Mouse (Mus musculus) kidney, postnatal 0 days (tissue): ENCODE measurements around the gene Ranbp17. TPM values are rescaled to one million over a fixed set of nuclear protein-coding genes. Genes with fewer than 3 reads are reported as not detected.

Experiments used
- ATAC-seq: fragments of 200-750 bp; cut with Nextera tagmentation; replicated peaks from 2 replicates; pipeline ENCODE4 v1.8.0; 2017; ENCODE audit warnings: low read depth, moderate number of reproducible peaks, moderate TSS enrichment, moderate library complexity; ENCODE audit not compliant: low FRiP score
- DNase-seq: peaks from one replicate; pipeline ENCODE4 v3.0.0-alpha.2; 2016; ENCODE audit warnings: low spot score
- H3K27ac ChIP-seq: fragments of 300-500 bp; sonication (generic); 2 replicates; pipeline ENCODE4 v1.5.1; 2014; ENCODE audit warnings: mild to moderate bottlenecking
- H3K27me3 ChIP-seq: fragments of 300-500 bp; sonication (generic); 2 replicates; pipeline ENCODE4 v1.6.1; 2014; ENCODE audit warnings: low read length, mixed read lengths; ENCODE audit not compliant: insufficient read depth
- H3K36me3 ChIP-seq: fragments of 300-500 bp; sonication (generic); 2 replicates; pipeline ENCODE4 v1.6.1; 2014; ENCODE audit warnings: low read length, mixed read lengths; ENCODE audit not compliant: insufficient read depth
- H3K4me1 ChIP-seq: fragments of 300-500 bp; sonication (generic); replicated peaks from 2 replicates; pipeline ENCODE4 v1.6.1; 2014; ENCODE audit warnings: antibody characterized with exemption, low read length, mixed read lengths; ENCODE audit not compliant: insufficient read depth
- H3K4me2 ChIP-seq: fragments of 300-500 bp; sonication (generic); 2 replicates; pipeline ENCODE4 v1.6.1; 2014; ENCODE audit warnings: mild to moderate bottlenecking, low read length, moderate library complexity, mixed read lengths
- H3K4me3 ChIP-seq: fragments of 300-500 bp; sonication (generic); replicated peaks from 2 replicates; pipeline ENCODE4 v1.5.1; 2014; ENCODE audit warnings: low read depth, low read length
- H3K9ac ChIP-seq: fragments of 300-500 bp; sonication (generic); 2 replicates; pipeline ENCODE4 v1.6.1; 2014; ENCODE audit warnings: low read depth, low read length
- H3K9me3 ChIP-seq: fragments of 300-500 bp; sonication (generic); replicated peaks from 2 replicates; pipeline ENCODE4 v1.6.1; 2016; ENCODE audit warnings: low read length, inconsistent platforms, mixed read lengths
- CTCF ChIP-seq: IDR thresholded peaks from 2 replicates; pipeline ENCODE4 v1.5.1; 2016; ENCODE audit warnings: antibody characterized with exemption, low read depth, mild to moderate bottlenecking, moderate library complexity
- WGBS: fragments of 180-500 bp; shearing (Covaris S2); extraction: QIAGEN DNeasy Blood & Tissue Kit; methylation state at CpG from one replicate; pipeline ENCODE4 v1.1.7; 2014; 5-methylcytosine and 5-hydroxymethylcytosine counted together
- polyA plus RNA-seq: library from polyadenylated mRNA; unstranded; fragments of >200 nt; fragmentation: Nextera tagmentation; extraction: Ambion mirVana; gene quantifications from 2 replicates; pipeline ENCODE4 v1.2.1, GENCODE M21; 2015

The Ranbp17 gene
- polyA plus RNA-seq, 1 experiment from 2014 or later = 5.4 TPM

GRCm38 (mm10) chr11:33509401-33509800 is 4.1 kb downstream of the Ranbp17 start:
- ATAC-seq (no peak), DNase-seq (no peak)
- no peak for TF ChIP-seq CTCF

GRCm38 (mm10) chr11:33485746-33486145 is 27.8 kb downstream of the Ranbp17 start:
- H3K9ac ChIP-seq = no peak overlapping the region
- DNase-seq = no peak
- no peak overlapping the region for H3K4me2 ChIP-seq
- no peaks in the 10 kb centered on the region for H3K27me3 ChIP-seq
- no peak for ATAC-seq
- WGBS = 65% methylated on average over 4 of the region's 4 CpGs
- no peaks in the 10 kb centered on the region for H3K9me3 ChIP-seq
- H3K4me3 ChIP-seq = no peak overlapping the region
- H3K4me1 ChIP-seq = no peaks in the 10 kb centered on the region
- H3K27ac ChIP-seq = no peak overlapping the region
- TF ChIP-seq CTCF = no peak
- no peaks in the 10 kb centered on the region for H3K36me3 ChIP-seq

More at GRCm38 (mm10) chr11:33509401-33509800, 4.1 kb downstream of the Ranbp17 start:
- H3K27me3 ChIP-seq = no peaks in the 10 kb centered on the region
- H3K36me3 ChIP-seq = no peaks in the 10 kb centered on the region
- no peak overlapping the region for H3K4me2 ChIP-seq
- H3K4me1 ChIP-seq = no peaks in the 10 kb centered on the region
- H3K27ac ChIP-seq = no peak overlapping the region
- H3K9ac ChIP-seq = no peak overlapping the region
- H3K9me3 ChIP-seq = no peaks in the 10 kb centered on the region
- no peak overlapping the region for H3K4me3 ChIP-seq

GRCm38 (mm10) chr11:33480410-33480809 is 33.1 kb downstream of the Ranbp17 start:
- DNase-seq = no peak
- no peak overlapping the region for H3K9ac ChIP-seq
- no peak overlapping the region for H3K27ac ChIP-seq
- H3K9me3 ChIP-seq = no peaks in the 10 kb centered on the region
- H3K27me3 ChIP-seq = no peaks in the 10 kb centered on the region
- peak; percentile 20; the same call in 1 of the 2 replicates for TF ChIP-seq CTCF
- no peaks in the 10 kb centered on the region for H3K36me3 ChIP-seq
- H3K4me3 ChIP-seq = no peak overlapping the region
- no peaks in the 10 kb centered on the region for H3K4me1 ChIP-seq
- 65% methylated on average over 10 of the region's 10 CpGs for WGBS
- no peak for ATAC-seq
- no peak overlapping the region for H3K4me2 ChIP-seq

- Histone ChIP-seq H3K9me3 (no peaks in the 10 kb centered on the region), H3K4me1 (no peaks in the 10 kb centered on the region), H3K36me3 (no peaks in the 10 kb centered on the region), H3K9ac (no peak overlapping the region), H3K27me3 (no peaks in the 10 kb centered on the region), H3K27ac (no peak overlapping the region), H3K4me3 (no peak overlapping the region), H3K4me2 (no peak overlapping the region)
- ATAC-seq = no peak
- no peak for DNase-seq
- TF ChIP-seq CTCF = no peak
- 90% methylated on average over 4 of the region's 4 CpGs for WGBS
These were observed 34.3 kb downstream of the Ranbp17 start for GRCm38 (mm10) chr11:33479209-33479608.

- DNase-seq (no peak), ATAC-seq (no peak)
- Histone ChIP-seq H3K9me3 (no peaks in the 10 kb centered on the region), H3K27me3 (no peaks in the 10 kb centered on the region), H3K4me2 (no peak overlapping the region), H3K4me1 (no peaks in the 10 kb centered on the region), H3K27ac (no peak overlapping the region), H3K4me3 (no peak overlapping the region), H3K36me3 (no peaks in the 10 kb centered on the region), H3K9ac (no peak overlapping the region)
- WGBS = 89% methylated on average over 2 of the region's 2 CpGs
- TF ChIP-seq CTCF = no peak
These were observed 36.9 kb downstream of the Ranbp17 start for GRCm38 (mm10) chr11:33476634-33477033.

GRCm38 (mm10) chr11:33461172-33461571 is 52.4 kb downstream of the Ranbp17 start:
- Histone ChIP-seq H3K4me1 (no peaks in the 10 kb centered on the region), H3K9ac (no peak overlapping the region), H3K36me3 (no peaks in the 10 kb centered on the region), H3K4me3 (no peak overlapping the region), H3K9me3 (no peaks in the 10 kb centered on the region), H3K27ac (no peak overlapping the region), H3K4me2 (no peak overlapping the region), H3K27me3 (no peaks in the 10 kb centered on the region)
- 68% methylated on average over 1 of the region's 1 CpGs for WGBS
- ATAC-seq = no peak
- no peak for TF ChIP-seq CTCF
- no peak for DNase-seq

GRCm38 (mm10) chr11:33454069-33454468 is 59.5 kb downstream of the Ranbp17 start:
- ATAC-seq (no peak), DNase-seq (no peak)
- 87% methylated on average over 3 of the region's 3 CpGs for WGBS
- no peak overlapping the region for H3K9ac ChIP-seq
- no peaks in the 10 kb centered on the region for H3K4me1 ChIP-seq
- no peaks in the 10 kb centered on the region for H3K9me3 ChIP-seq
- no peak overlapping the region for H3K4me3 ChIP-seq
- H3K36me3 ChIP-seq = no peaks in the 10 kb centered on the region
- no peak overlapping the region for H3K4me2 ChIP-seq
- no peak overlapping the region for H3K27ac ChIP-seq
- no peaks in the 10 kb centered on the region for H3K27me3 ChIP-seq
- TF ChIP-seq CTCF = no peak
